Mouse (Mus musculus) spleen, postnatal 10 days (tissue): ENCODE results near the gene Spaar.
A peak's percentile ranks its signal among the peaks of the same experiment; 100 is the strongest.

Source experiments
- DNase-seq, 2 experiments: peaks; one replicate each; pipeline ENCODE4 v3.0.0; 2021 to 2022; ENCODE audit warnings: low spot score in 2 of 2

Gene Spaar

GRCm38 (mm10) chr4:43729794-43730550, at the start of gene Spaar:
Spaar (plus strand) TSS chr4:43730034.
- no peak for DNase-seq

DNA sequence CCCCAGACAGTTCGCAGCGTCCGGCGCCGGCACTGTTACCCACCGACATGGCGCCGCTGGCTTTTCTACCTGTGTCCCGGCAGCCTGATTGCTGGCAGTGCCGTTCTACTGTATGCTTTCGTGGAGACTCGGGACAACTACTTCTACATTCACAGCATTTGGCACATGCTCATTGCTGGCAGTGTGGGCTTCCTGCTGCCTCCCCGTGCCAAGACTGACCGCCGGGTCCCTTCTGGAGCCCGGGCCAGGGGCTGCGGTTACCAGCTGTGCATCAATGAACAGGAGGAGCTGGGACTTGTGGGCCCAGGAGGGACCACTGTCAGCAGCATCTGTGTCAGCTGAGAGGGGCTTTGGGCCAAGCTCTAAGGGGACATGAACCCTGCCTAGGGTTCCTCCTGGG, 39.8 kb upstream of the Spaar start:
- no peak for DNase-seq

GRCm38 (mm10) chr4:43691026-43691425, 38.8 kb upstream of the Spaar start:
- no peak for DNase-seq

GRCm38 (mm10) chr4:43693806-43694241, 36.0 kb upstream of the Spaar start:
- DNase-seq, result no peak

DNA sequence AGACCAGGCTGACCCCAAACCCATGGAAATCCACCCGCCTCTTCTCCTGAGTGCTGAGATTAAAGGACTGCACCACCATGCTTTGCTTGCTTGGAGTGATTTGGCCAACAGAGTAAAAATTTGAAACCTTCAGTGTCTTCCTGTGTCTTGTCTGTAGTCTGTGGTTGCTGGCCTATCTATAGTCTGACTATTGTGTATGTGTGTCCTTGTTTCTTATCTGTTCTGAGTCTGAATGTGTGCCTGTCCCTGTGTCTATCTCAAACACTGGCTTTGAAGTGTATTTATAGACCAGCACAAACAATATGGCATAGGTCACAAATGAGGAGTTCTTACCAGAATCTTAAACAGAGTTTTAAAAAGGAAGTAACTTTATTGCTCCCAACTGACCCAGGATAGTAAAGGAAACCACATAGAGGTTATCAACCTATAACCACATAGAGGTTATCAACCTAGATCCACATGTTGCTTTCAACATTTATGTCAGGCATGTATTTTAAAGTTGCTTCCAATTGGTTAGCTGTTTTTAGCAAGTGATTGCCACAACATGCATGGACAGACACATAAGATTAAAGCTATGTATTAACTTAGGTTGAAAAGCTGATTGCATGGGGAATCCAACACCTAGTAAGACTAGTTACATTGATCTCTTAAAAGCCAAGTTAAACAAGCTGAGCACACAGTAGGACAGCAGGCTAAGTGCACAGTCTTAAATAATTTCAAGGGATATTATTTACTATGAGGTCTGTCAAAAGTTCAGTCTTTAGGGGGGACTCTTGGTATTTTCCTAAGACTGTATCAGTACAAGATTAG, 35.2 kb upstream of the Spaar start:
- DNase-seq, result no peak

DNA sequence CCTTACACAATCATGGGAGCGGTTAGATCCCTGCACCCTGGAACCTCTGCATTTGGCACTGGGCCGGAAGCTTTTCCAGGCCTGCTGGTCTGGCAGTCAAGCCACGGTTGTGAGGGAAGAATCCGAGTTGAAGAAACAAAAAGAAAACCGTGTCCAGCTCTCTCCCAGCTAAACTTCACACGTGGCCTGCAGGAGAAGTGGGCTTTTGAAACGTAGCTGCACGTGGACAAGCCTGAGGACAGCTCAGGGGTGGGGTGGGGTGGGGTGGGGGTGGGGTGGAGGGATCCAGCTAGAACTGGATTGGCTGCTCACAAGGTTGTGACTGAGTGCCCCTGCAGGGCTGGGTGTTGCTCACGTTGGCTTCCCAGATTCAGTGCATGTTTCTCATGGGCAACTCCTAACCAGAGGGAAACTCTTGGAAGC, 34.6 kb upstream of the Spaar start:
- DNase-seq, result no peak

DNA sequence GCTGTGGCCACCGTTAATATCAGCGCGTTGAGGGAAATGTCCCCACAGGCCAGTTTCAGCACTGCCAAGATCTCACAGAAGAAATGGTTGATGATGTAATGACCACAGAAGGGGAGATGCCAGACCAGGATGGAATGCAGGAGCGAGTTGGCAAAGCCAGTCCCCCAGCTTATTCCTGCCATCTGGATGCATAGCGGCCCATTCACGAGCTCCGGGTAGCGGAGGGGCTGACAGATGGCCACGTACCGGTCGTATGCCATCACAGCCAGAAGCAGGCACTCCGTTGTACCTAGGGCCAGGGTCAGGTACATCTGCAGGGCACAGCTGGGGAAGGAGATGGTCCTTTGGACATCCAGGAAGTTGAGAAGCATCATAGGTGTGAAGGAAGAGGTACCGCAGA, 33.3 kb upstream of the Spaar start:
- no peak for DNase-seq

GRCm38 (mm10) chr4:43700707-43701106, 29.1 kb upstream of the Spaar start, which contains the start of gene Olfr70:
Olfr70 (minus strand) TSS chr4:43700807.
- no peak for DNase-seq

DNA sequence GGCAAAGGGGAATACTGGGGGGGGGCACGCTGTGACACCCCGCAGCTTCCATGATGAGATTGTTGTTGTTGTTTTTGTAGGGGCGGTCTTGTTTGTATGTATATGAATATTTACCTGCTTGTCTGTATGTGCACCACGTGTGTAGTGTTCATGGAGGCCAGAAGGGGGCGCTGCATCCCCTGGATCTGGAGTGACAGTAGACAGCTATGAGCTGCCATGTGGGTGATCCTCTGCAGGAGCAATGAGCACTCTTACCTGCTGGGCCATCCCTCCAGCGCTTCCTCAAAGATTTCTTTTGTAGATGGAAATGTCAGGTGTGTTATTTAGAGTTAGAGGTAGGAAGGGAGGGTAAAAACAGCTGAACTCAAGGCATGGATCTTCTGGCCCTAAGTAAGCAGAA, 26.4 kb upstream of the Spaar start:
- no peak for DNase-seq

DNA sequence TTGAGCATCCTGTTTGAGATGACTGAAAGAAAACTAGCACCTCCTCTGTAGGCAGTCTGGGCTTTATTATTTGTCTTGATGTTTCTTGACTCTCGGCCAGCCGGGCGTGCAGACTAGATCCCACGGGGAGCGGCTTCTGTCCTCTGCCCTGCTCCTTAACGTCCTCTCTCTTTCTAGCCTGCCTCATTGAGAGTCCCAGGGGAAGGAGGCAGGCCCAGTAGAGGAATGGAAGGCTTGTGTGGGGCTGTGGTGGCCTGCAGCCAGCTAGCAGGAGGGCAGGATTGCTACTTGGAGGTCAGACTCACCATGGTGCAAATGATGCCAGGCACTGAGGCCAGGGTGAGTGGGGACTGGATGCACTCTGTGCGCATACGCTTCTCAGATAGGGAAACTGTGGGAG, 26.0 kb upstream of the Spaar start:
- no peak for DNase-seq

DNA sequence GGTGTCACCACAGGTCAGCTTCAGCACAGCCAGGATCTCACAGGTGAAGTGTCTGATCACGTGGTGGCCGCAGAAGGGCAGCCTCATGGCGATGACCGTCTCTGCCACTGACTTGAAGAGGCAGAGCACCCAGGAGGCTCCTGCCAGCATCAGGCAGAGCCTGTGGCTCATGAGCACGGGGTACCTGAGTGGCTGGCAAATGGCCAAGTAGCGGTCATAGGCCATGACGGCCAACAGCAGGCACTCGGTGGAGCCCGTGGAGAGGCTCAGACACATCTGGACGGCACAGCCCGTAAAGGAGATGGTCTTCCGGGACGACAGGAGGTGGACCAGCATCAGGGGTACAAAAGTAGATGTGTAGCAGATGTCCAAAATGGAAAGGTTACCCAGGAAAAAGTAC, 23.8 kb upstream of the Spaar start:
- DNase-seq, result no peak

DNA sequence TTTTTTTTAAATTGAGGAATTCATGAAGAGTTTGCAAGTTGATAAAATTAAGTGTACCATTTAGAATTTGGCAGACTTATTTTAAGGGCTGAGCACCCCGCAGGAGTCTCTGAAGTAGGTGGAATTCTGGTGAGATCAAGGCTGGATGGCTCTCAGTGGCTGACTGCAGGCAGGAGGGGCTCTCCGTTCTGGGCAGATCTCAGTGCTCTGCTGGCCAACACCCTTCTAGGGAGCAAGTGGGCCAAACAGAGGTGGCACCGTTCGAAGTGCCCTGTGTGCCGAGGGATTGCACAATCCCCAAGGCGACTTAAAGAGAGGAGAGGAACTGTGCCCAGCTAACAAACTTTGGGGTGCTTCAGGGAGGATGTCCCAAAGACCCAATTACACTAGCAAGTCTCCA, 20.0 kb upstream of the Spaar start, which contains the start of gene Olfr71:
Gene Olfr71, minus strand, starts transcription at position 387 of the 400 bp plus-strand sequence.
- DNase-seq, result no peak

- peak; percentile 62 to 87 for DNase-seq
These were observed 18.0 kb upstream of the Spaar start for GRCm38 (mm10) chr4:43711821-43712220.

- no peak for DNase-seq
These were observed 16.1 kb upstream of the Spaar start for GRCm38 (mm10) chr4:43713652-43714219.

DNA sequence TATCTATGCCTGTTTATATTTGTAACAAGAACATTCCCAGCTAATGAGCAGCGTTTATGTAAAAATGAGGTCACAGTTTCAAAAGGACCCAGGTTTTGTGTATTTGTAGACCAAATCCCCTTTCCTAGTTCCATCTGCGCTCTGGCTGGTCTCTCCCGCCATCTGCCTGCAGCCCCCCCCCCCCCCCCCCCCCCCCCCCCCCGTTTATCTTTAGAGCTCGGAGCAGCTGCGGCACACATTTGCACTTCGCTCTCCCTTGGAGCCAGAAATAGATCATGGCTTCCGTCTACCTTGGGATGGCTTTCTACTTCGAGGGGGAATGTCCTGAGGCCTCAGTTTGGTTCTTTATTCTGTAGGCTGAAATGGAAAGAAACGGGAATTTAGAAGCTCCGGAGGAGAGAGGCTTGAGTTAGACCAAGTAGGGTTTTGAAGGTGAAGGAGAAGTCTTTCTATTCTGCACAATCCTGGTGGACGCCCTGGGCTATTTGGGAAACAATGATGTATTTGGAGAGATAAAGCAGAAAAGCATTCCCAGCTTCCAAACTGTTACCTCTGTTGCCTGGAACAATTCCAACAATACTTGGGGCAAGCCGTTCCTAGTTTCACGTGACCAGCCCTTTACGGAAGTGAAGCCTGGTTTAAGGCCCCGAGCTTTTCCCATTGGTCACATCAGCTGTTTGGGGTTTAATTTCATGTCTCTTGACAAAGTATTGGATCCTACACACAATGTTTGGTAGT, 9.2 kb upstream of the Spaar start:
- no peak for DNase-seq

- DNase-seq, result no peak
These were observed 7.6 kb upstream of the Spaar start for GRCm38 (mm10) chr4:43722191-43722590.

DNA sequence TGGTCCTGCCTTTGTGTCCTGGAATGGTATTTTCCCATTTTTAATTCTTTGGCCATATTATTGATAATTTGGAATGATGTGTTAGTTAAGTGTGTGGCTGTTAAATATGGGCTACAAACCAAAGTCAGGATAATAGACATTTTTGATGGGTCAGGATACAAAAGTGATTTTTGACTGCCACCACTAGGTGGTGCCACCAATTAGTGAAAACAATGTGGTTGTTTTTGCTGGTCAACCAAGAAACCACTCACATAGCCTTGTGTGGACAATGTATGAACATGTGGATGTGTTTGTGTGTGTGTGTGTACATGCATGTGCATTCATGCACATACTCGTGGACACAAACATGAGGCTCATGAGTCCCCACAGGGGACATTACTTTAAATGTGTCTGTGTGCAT, 5.1 kb upstream of the Spaar start:
- peak in 1 of 2 experiments; percentile 45 for DNase-seq

DNA sequence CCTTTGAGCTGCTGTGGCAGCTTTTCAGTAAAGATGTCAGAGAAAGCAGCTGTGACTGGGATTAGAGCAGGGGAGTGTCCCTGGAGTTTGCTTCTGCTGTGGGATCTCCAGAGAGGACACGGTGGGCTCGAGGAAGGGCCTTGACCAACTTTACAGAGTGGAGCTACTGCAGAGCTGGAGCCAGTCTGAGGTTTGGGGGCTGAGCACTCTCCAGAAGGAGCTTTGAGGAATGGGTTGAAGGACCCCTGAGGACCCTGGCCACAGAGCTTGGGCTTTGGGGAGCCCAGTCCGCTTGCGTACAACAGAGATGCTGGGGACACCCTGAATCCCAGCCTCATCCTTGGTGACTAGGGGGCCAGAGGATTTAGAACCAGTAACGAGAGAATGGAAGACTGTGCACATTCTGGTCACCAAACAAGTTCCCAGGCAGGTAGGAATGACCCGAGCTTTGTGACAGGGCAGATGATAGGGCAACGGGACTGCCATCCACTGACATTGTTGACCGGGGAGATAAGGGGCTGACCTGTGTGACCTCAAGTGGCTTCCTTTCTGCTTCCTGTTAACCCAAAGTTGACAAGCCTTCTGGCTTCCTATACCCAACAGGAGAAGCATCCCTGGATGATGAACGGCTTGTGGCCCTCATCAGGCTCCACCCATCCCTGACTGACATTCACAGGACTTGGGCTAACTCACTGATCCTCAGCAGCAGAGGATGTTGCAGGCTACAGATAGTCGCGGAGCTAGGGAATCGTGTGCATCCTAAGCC, 3.4 kb upstream of the Spaar start:
- DNase-seq, result no peak

DNA sequence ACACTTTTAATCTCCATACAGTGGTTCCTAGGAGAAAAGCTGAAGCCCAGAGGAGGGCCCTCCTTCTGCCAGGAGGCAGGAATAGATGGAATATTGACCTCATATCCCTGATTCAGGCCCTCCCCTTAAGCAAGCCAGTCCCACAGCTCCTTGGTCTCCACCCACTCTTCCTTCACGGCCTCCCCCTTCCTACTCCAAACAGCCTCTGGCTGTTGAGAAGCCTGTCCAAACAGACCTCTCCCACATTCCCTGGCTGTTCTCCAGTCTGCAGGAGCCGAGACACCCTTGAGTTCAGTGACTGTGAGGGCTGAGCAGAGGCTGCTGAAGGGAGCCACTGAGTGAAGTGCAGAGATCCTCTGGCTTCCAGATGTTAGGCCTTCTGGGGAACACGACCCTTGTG, 2.8 kb upstream of the Spaar start, which contains the start of gene Hrct1:
Gene Hrct1, plus strand, starts transcription at position 194 of the 400 bp plus-strand sequence.
- no peak for DNase-seq

DNA sequence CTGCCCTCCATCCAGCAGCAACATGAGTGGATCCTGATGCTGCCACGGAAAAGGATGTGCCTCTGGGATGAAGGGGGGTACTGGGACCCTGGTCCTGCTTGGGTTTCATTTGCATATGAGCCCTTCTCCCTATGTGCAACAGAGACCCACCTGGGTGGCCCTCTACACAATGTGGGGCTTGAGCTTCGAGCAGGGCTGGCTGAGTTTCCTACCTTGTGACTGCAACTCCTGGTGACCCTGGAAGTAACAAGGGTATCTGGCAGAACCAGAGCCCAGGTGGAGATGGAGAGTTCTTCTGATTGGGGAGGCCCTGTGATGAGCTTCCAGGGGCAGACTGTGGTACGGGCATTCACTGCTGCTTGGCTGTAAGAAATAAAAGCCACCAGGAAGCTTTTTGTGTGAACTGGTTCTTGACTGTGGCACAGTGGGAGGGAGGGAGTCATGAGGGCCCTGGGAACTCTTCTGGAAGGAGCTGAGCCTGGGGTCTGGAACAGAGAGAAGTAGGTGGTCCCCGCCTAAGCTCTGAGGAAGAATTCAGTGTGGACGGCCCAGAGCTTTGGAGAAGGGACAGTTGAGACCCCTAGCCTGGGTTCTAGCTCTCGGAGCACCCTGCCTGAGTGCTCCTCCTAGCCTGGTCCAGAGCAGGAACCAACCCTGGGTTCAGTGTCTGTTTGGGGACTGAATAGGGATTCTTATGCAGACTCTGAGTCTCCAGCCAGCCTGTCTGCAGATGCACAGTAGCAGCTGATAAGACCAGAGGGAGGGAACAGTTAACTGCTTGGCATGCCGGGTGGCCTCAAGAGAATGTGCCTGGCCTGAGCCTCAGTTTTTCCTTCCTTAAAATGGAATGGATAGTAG, 1.9 kb upstream of the Spaar start:
- no peak for DNase-seq
